Mouse (Mus musculus) B cell, adult 2 months (primary cell): Measurements from ENCODE around the gene Gm20835.
"Not testable (repeated sequence)": the region's sequence is repeated elsewhere in the genome, so short reads cannot be mapped to it uniquely, and the experiment has no call there.

Source experiments
- DNase-seq, 2 experiments: peaks; one replicate each; pipeline ENCODE4 v3.0.0; 2022

The Gm20835 gene

DNA sequence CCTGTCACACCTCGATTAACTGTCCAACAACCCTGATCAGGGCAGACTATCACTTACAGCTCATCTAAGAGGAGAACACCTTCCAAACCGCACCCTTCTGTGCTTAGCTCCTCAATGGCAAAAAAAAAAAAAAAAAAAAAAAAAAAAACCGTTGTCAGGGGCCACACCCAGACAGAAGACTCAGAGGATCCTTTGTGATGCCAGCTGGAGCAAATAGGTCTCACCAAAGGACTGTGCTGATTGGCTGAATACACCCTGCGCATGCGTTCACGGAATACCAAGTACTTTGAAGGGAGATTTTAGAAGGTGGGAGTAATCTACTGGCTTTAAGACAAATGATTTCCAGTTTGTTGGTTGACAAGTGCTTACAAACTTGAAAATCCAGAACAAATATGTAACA lies at the start of gene Gm20835:
Gm20835 (minus strand) TSS at position 101 of the 400 bp plus-strand sequence.
- not testable (repeated sequence) for DNase-seq
